Mouse (Mus musculus) hindbrain, postnatal 0 days (tissue): ENCODE measurements at regions not wholly inside any gene's neighbourhood (a gene's known extent, or its start where the extent isn't known, plus 50 kb on each side); places are given as distances from the start of the nearest gene placed in this dataset.

Source experiments
- ATAC-seq: fragments of 200-750 bp; cut with Nextera tagmentation; 2 replicates; pipeline ENCODE4 v1.8.0; 2017; ENCODE audit warnings: mild to moderate bottlenecking, moderate TSS enrichment, moderate library complexity
- DNase-seq: peaks from one replicate; pipeline ENCODE4 v3.0.0-alpha.2; 2015; ENCODE audit warnings: low spot score
- H3K27ac ChIP-seq: fragments of 300-500 bp; sonication (generic); 2 replicates; pipeline ENCODE4 v1.5.1; 2014; ENCODE audit warnings: mild to moderate bottlenecking
- H3K27me3 ChIP-seq: fragments of 300-500 bp; sonication (generic); 2 replicates; pipeline ENCODE4 v1.6.1; 2014; ENCODE audit warnings: low read length, mixed read lengths; ENCODE audit not compliant: insufficient read depth
- H3K36me3 ChIP-seq: fragments of 300-500 bp; sonication (generic); 2 replicates; pipeline ENCODE4 v1.6.1; 2014; ENCODE audit warnings: low read length, mixed read lengths; ENCODE audit not compliant: insufficient read depth
- H3K4me1 ChIP-seq: fragments of 300-500 bp; sonication (generic); 2 replicates; pipeline ENCODE4 v1.6.1; 2014; ENCODE audit warnings: antibody characterized with exemption, low read length, mixed read lengths; ENCODE audit not compliant: insufficient read depth
- H3K4me2 ChIP-seq: fragments of 300-500 bp; sonication (generic); 2 replicates; pipeline ENCODE4 v1.6.1; 2014; ENCODE audit warnings: low read depth, mild to moderate bottlenecking, low read length, moderate library complexity, mixed read lengths
- H3K4me3 ChIP-seq: fragments of 300-500 bp; sonication (generic); 2 replicates; pipeline ENCODE4 v1.5.1; 2014; ENCODE audit warnings: low read length
- H3K9ac ChIP-seq: fragments of 300-500 bp; sonication (generic); replicated peaks from 2 replicates; pipeline ENCODE4 v1.6.1; 2014; ENCODE audit warnings: mild to moderate bottlenecking, low read length, moderate library complexity, mixed read lengths
- H3K9me3 ChIP-seq: fragments of 300-500 bp; sonication (generic); 2 replicates; pipeline ENCODE4 v1.6.1; 2016; ENCODE audit warnings: low read length, mixed read lengths
- CTCF ChIP-seq: IDR thresholded peaks from 2 replicates; pipeline ENCODE4 v1.5.1; 2016; ENCODE audit warnings: antibody characterized with exemption, control low read depth, low read depth
- WGBS: fragments of 180-500 bp; shearing (Covaris S2); extraction: QIAGEN DNeasy Blood & Tissue Kit; methylation state at CpG from one replicate; pipeline ENCODE4 v1.1.7; 2014; 5-methylcytosine and 5-hydroxymethylcytosine counted together

GRCm38 (mm10) chr13:45192079-45192478, 113.6 kb downstream of the Gm9817 start:
- TF ChIP-seq CTCF, result no peak
- DNase-seq (no peak), ATAC-seq (no peak)
- Histone ChIP-seq H3K4me2 (no peak overlapping the region), H3K9ac (no peak overlapping the region), H3K9me3 (no peaks in the 10 kb centered on the region), H3K27me3 (no peaks in the 10 kb centered on the region), H3K4me1 (0 out of 2 replicates have a peak, but pooled peaks cover 5% of the 10 kb centered on the region), H3K4me3 (no peak overlapping the region), H3K36me3 (no peaks in the 10 kb centered on the region), H3K27ac (no peak overlapping the region)
- WGBS, result 55% methylated on average over 8 of the region's 8 CpGs

- H3K4me2 ChIP-seq, result no peak overlapping the region
- 59% methylated on average over 2 of the region's 2 CpGs for WGBS
- no peaks in the 10 kb centered on the region for H3K27me3 ChIP-seq
- ATAC-seq (no peak), DNase-seq (no peak)
- TF ChIP-seq CTCF, result no peak
- no peaks in the 10 kb centered on the region for H3K9me3 ChIP-seq
- H3K4me1 ChIP-seq, result no peaks in the 10 kb centered on the region
- H3K9ac ChIP-seq, result no peak overlapping the region
- no peak overlapping the region for H3K4me3 ChIP-seq
- H3K27ac ChIP-seq, result no peak overlapping the region
- no peaks in the 10 kb centered on the region for H3K36me3 ChIP-seq
Observed at GRCm38 (mm10) chr13:45195562-45195961, 117.1 kb downstream of the Gm9817 start.

GRCm38 (mm10) chr13:45196363-45196762, 117.9 kb downstream of the Gm9817 start:
- H3K9ac ChIP-seq, result no peak overlapping the region
- no peak for TF ChIP-seq CTCF
- H3K4me2 ChIP-seq, result no peak overlapping the region
- DNase-seq (no peak), ATAC-seq (no peak)
- H3K4me1 ChIP-seq, result no peaks in the 10 kb centered on the region
- no peaks in the 10 kb centered on the region for H3K36me3 ChIP-seq
- no peak overlapping the region for H3K27ac ChIP-seq
- H3K27me3 ChIP-seq, result no peaks in the 10 kb centered on the region
- H3K9me3 ChIP-seq, result no peaks in the 10 kb centered on the region
- no peak overlapping the region for H3K4me3 ChIP-seq

- Histone ChIP-seq H3K27ac (no peak overlapping the region), H3K4me3 (no peak overlapping the region), H3K9me3 (no peaks in the 10 kb centered on the region), H3K4me1 (no peaks in the 10 kb centered on the region), H3K27me3 (no peaks in the 10 kb centered on the region), H3K36me3 (no peaks in the 10 kb centered on the region), H3K4me2 (no peak overlapping the region), H3K9ac (no peak overlapping the region)
- no peak for TF ChIP-seq CTCF
- ATAC-seq (no peak), DNase-seq (no peak)
- 75% methylated on average over 9 of the region's 9 CpGs for WGBS
Observed at GRCm38 (mm10) chr13:45200511-45201120, 122.1 kb downstream of the Gm9817 start.

GRCm38 (mm10) chr13:45204856-45205255, 126.4 kb downstream of the Gm9817 start:
- TF ChIP-seq CTCF, result no peak
- ATAC-seq (no peak), DNase-seq (peak; percentile 26)
- Histone ChIP-seq H3K4me2 (no peak overlapping the region), H3K36me3 (no peaks in the 10 kb centered on the region), H3K4me1 (no peaks in the 10 kb centered on the region), H3K4me3 (no peak overlapping the region), H3K9me3 (no peaks in the 10 kb centered on the region), H3K9ac (no peak overlapping the region), H3K27me3 (no peaks in the 10 kb centered on the region), H3K27ac (no peak overlapping the region)
- 63% methylated on average over 6 of the region's 6 CpGs for WGBS

- Histone ChIP-seq H3K36me3 (no peaks in the 10 kb centered on the region), H3K9me3 (no peaks in the 10 kb centered on the region), H3K4me1 (no peaks in the 10 kb centered on the region; the same call in 1 of the 2 replicates), H3K27me3 (no peaks in the 10 kb centered on the region), H3K9ac (no peak overlapping the region), H3K4me2 (no peak overlapping the region), H3K4me3 (no peak overlapping the region), H3K27ac (no peak overlapping the region)
- WGBS, result 92% methylated on average over 5 of the region's 5 CpGs
- ATAC-seq (no peak), DNase-seq (no peak)
- no peak for TF ChIP-seq CTCF
Observed at GRCm38 (mm10) chr13:45208540-45209197, 130.2 kb downstream of the Gm9817 start.

- no peak overlapping the region for H3K9ac ChIP-seq
- 79% methylated on average over 9 of the region's 9 CpGs for WGBS
Observed at GRCm38 (mm10) chr13:45211241-45211640, 132.7 kb downstream of the Gm9817 start.

More at GRCm38 (mm10) chr13:45211241-45211640, 132.7 kb downstream of the Gm9817 start:
- ATAC-seq (no peak), DNase-seq (no peak)
- 0 out of 2 replicates have a peak overlapping the region, but pooled peaks have one; percentile 11 for H3K27ac ChIP-seq
- no peaks in the 10 kb centered on the region for H3K9me3 ChIP-seq
- H3K27me3 ChIP-seq, result no peaks in the 10 kb centered on the region
- no peaks in the 10 kb centered on the region for H3K36me3 ChIP-seq
- no peak for TF ChIP-seq CTCF
- no peak overlapping the region for H3K4me3 ChIP-seq
- no peak overlapping the region for H3K4me2 ChIP-seq
- no peaks in the 10 kb centered on the region; the same call in 1 of the 2 replicates for H3K4me1 ChIP-seq
